Mouse (Mus musculus): Measurements from ENCODE around the gene Vmn1r44. TPM values are rescaled to one million over a fixed set of nuclear protein-coding genes. Genes with fewer than 3 reads are reported as not detected.

Gene Vmn1r44
- total RNA-seq (2012; rRNA removed) (not detected in 2 replicates), polyA plus RNA-seq (2012; ENCODE audit: insufficient read depth in 1 of 2, insufficient read length in 2 of 2, low read depth in 1 of 2, low replicate concordance in 2 of 2, missing spikeins in 1 of 2) (not detected)

GRCm38 (mm10) chr6:89883360-89883759, at the start of gene Vmn1r44:
Vmn1r44 (plus strand) TSS chr6:89883660.
- H3K36me3 ChIP-seq (ENCODE audit: control insufficient read depth in 1 of 2, insufficient read depth in 2 of 2, low read length in 2 of 2) = no peaks in the 10 kb centered on the region
- DNase-seq (ENCODE audit: low read depth, low spot score) = no peak
- TF ChIP-seq GABPA (IDR thresholded peaks at IDR 0.05; ENCODE audit: low read depth, low read length) (no peak), CTCF (IDR thresholded peaks at IDR 0.05 in 2 of 3, conservative IDR thresholded peaks at IDR 0.05 in 1 of 3; ENCODE audit: control insufficient read depth in 1 of 3, insufficient read depth in 1 of 3, low read depth in 2 of 3, low read length in 3 of 3, poor library complexity in 1 of 3, severe bottlenecking in 1 of 3) (no peak), TCF12 (IDR thresholded peaks at IDR 0.05; ENCODE audit: low read depth, low read length) (no peak), POLR2AphosphoS5 (IDR thresholded peaks at IDR 0.05; ENCODE audit: borderline replicate concordance, low read depth, low read length) (no peak), USF2 (IDR thresholded peaks at IDR 0.05; ENCODE audit: borderline replicate concordance in 1 of 2, insufficient read depth in 1 of 2, low read depth in 1 of 2, low read length in 2 of 2) (no peak), ETS1 (IDR thresholded peaks at IDR 0.05; ENCODE audit: low read depth, low read length) (no peak), E2F4 (IDR thresholded peaks at IDR 0.05; ENCODE audit: borderline replicate concordance, low read depth, low read length) (no peak), ZKSCAN1 (IDR thresholded peaks at IDR 0.05; ENCODE audit: low read depth, low read length) (no peak), USF1 (IDR thresholded peaks at IDR 0.05; ENCODE audit: low read depth, low read length) (no peak), UBTF (IDR thresholded peaks at IDR 0.05; ENCODE audit: borderline replicate concordance, insufficient read depth, low read depth, low read length) (no peak), ELF1 (IDR thresholded peaks at IDR 0.05; ENCODE audit: low read depth, low read length) (no peak), POLR2AphosphoS2 (IDR thresholded peaks at IDR 0.05; ENCODE audit: low read length) (no peak), MAZ (IDR thresholded peaks at IDR 0.05; ENCODE audit: low read depth, low read length) (no peak), MAFK (IDR thresholded peaks at IDR 0.05; ENCODE audit: borderline replicate concordance, low read depth, low read length) (no peak), KAT2A (conservative IDR thresholded peaks at IDR 0.05; ENCODE audit: low read depth, low read length) (no peak), ZC3H11A (IDR thresholded peaks at IDR 0.05; ENCODE audit: low read depth, low read length) (no peak), MEF2A (IDR thresholded peaks at IDR 0.05; ENCODE audit: extremely low read depth, insufficient replicate concordance, low read depth, low read length, poor library complexity, severe bottlenecking) (no peak), SMC3 (IDR thresholded peaks at IDR 0.05; ENCODE audit: low read depth, low read length) (no peak), BHLHE40 (IDR thresholded peaks at IDR 0.05; ENCODE audit: borderline replicate concordance, low read depth, low read length) (no peak), NRF1 (IDR thresholded peaks at IDR 0.05; ENCODE audit: insufficient read depth, low read depth, low read length, poor library complexity, severe bottlenecking) (no peak)
- H3K9ac ChIP-seq (ENCODE audit: control insufficient read depth, low read depth, low read length, poor library complexity, severe bottlenecking) = no peak within 1 kb of the TSS
- no peaks in the 10 kb centered on the region for H3K79me2 ChIP-seq (ENCODE audit: control insufficient read depth, insufficient read depth, low read length, poor library complexity)
- no peak within 1 kb of the TSS for H3K27ac ChIP-seq (ENCODE audit: control insufficient read depth, low read depth, low read length)
- H3K9me3 ChIP-seq (replicated peaks; ENCODE audit: insufficient read depth, low read length) = no peaks in the 10 kb centered on the region
- no peak within 1 kb of the TSS for H3K4me3 ChIP-seq (ENCODE audit: control insufficient read depth in 1 of 2, insufficient read depth in 1 of 2, low read depth in 2 of 2, low read length in 2 of 2)
- H3K27me3 ChIP-seq (ENCODE audit: control insufficient read depth in 1 of 2, insufficient read depth in 2 of 2, low read length in 2 of 2) = no peaks in the 10 kb centered on the region
- H3K4me1 ChIP-seq (ENCODE audit: control insufficient read depth in 1 of 2, insufficient read depth in 2 of 2, low read length in 2 of 2) = no peaks in the 10 kb centered on the region
